Mouse (Mus musculus) midbrain, embryonic 13.5 days (tissue): Measurements from ENCODE around the gene Arhgap20. TPM values are rescaled to one million over a fixed set of nuclear protein-coding genes. Genes with fewer than 3 reads are reported as not detected.
A peak's percentile ranks its signal among the peaks of the same experiment; 100 is the strongest.

Experiments
- ATAC-seq: fragments of 200-750 bp; cut with Nextera tagmentation; 2 replicates; pipeline ENCODE4 v1.8.0; 2017; ENCODE audit warnings: mild to moderate bottlenecking, moderate TSS enrichment, moderate library complexity
- H3K27ac ChIP-seq: fragments of 300-500 bp; sonication (generic); 2 replicates; pipeline ENCODE4 v1.5.1; 2015; ENCODE audit warnings: inconsistent platforms, mild to moderate bottlenecking, moderate library complexity
- H3K27me3 ChIP-seq: fragments of 300-500 bp; sonication (generic); 2 replicates; pipeline ENCODE4 v1.6.1; 2015; ENCODE audit warnings: mild to moderate bottlenecking, inconsistent platforms
- H3K36me3 ChIP-seq: fragments of 300-500 bp; sonication (generic); 2 replicates; pipeline ENCODE4 v1.6.1; 2015; ENCODE audit warnings: mild to moderate bottlenecking, inconsistent platforms
- H3K4me1 ChIP-seq: fragments of 300-500 bp; sonication (generic); replicated peaks from 2 replicates; pipeline ENCODE4 v1.6.1; 2015; ENCODE audit warnings: inconsistent platforms
- H3K4me2 ChIP-seq: fragments of 300-500 bp; sonication (generic); replicated peaks from 2 replicates; pipeline ENCODE4 v1.6.1; 2015; ENCODE audit warnings: moderate library complexity, mild to moderate bottlenecking, inconsistent platforms
- H3K4me3 ChIP-seq: fragments of 300-500 bp; sonication (generic); replicated peaks from 2 replicates; pipeline ENCODE4 v1.5.1; 2015; ENCODE audit warnings: mild to moderate bottlenecking, inconsistent platforms
- H3K9ac ChIP-seq: fragments of 300-500 bp; sonication (generic); replicated peaks from 2 replicates; pipeline ENCODE4 v1.6.1; 2015; ENCODE audit warnings: mild to moderate bottlenecking, inconsistent platforms
- H3K9me3 ChIP-seq: fragments of 300-500 bp; sonication (generic); 2 replicates; pipeline ENCODE4 v1.6.1; 2016; ENCODE audit warnings: mild to moderate bottlenecking, inconsistent platforms
- WGBS: fragments of 180-500 bp; shearing (Covaris S2); methylation state at CpG from one replicate; pipeline ENCODE4 v1.1.7; 2015; 5-methylcytosine and 5-hydroxymethylcytosine counted together
- polyA plus RNA-seq: library from polyadenylated mRNA; unstranded; fragments of >200 nt; fragmentation: Nextera tagmentation; extraction: Ambion mirVana; gene quantifications from 2 replicates; pipeline ENCODE4 v1.2.1, GENCODE M21; 2015

Arhgap20 gene
- polyA plus RNA-seq = 9.1 and 11.6 TPM in 2 replicates

- WGBS = under 1% methylated on average over 39 of the region's 77 CpGs
Observed at GRCm38 (mm10) chr9:51764921-51765416, at the start of gene Arhgap20. Arhgap20 (plus strand) TSS chr9:51765337.

DNA sequence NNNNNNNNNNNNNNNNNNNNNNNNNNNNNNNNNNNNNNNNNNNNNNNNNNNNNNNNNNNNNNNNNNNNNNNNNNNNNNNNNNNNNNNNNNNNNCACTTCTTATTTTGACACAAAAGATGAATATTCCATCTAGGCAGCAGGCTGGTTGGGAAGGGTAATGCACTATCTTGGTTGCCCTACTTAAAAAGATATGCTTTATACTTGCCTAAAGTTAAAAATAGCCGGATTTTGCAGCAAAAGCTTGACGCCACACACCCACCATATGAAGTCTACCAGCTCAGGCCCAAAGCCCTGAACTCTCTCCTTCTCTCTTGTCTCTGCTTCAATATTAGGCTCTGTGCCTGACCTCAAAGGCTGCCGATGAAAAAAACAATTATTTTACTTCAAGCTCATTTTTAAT, 46.3 kb upstream of the Arhgap20 start:
- WGBS = 91% methylated on average over 3 of the region's 3 CpGs
- Histone ChIP-seq H3K27me3 (no peaks in the 10 kb centered on the region), H3K27ac (no peak overlapping the region), H3K4me2 (no peak overlapping the region), H3K4me1 (no peaks in the 10 kb centered on the region), H3K9ac (no peak overlapping the region), H3K9me3 (no peaks in the 10 kb centered on the region), H3K4me3 (no peak overlapping the region), H3K36me3 (no peaks in the 10 kb centered on the region)
- ATAC-seq = no peak

More at GRCm38 (mm10) chr9:51764921-51765416, at the start of gene Arhgap20:
- Histone ChIP-seq H3K4me3 (peak within 1 kb of the TSS; percentile 77), H3K36me3 (no peaks in the 10 kb centered on the region), H3K9me3 (no peaks in the 10 kb centered on the region), H3K4me1 (peaks cover 19% of the 10 kb centered on the region), H3K4me2 (peak within 1 kb of the TSS; percentile 87), H3K9ac (peak within 1 kb of the TSS; percentile 83), H3K27ac (peak within 1 kb of the TSS; percentile 84), H3K27me3 (peaks cover 27% of the 10 kb centered on the region)
- peak; percentile 96 for ATAC-seq

- WGBS = 65% methylated on average over 6 of the region's 6 CpGs
- Histone ChIP-seq H3K4me2 (no peak overlapping the region), H3K27ac (no peak overlapping the region), H3K9me3 (no peaks in the 10 kb centered on the region), H3K27me3 (no peaks in the 10 kb centered on the region), H3K9ac (no peak overlapping the region), H3K4me1 (no peaks in the 10 kb centered on the region), H3K36me3 (no peaks in the 10 kb centered on the region), H3K4me3 (no peak overlapping the region)
- ATAC-seq = no peak
Observed at GRCm38 (mm10) chr9:51727960-51728359, 37.2 kb upstream of the Arhgap20 start.

DNA sequence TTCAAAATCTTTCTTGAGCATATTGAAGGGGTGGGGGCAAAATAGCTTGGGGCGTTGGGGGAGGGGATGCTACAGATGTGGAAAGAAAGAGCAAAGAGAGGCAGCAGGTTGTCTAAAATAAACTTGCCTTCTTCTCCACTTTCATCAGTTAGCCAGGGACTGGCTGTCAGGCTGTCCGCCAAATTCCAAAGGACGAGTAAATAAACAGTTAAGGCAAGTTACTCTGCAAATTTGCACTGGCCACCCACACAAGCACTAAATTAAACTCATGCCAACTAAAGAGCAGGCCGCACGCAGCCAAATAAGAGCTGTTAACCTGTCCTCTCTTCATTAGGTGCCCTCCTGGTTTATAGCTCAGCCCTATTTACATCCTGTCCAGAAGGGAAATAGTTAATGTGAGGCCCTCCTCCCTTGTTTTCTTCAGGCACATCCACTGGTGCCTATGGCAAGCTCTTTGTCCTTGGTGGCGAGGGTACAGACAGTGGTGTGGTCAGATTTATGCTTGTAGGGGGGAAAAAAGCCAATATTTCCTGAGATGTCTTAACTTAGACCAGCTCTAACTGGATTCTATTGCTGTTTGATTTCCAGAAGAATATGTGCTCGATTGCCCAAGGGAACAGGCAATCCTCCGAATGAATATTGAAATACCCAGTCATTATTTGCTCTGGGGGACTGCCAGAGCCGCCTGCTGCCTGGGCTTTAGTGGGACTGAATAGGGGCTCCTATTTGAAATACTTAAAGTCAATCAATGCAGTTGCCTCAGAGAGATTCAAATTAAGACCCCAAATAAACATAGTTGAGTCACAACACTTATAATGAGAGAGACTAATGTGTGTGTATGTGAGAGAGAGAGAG, 29.7 kb upstream of the Arhgap20 start:
- Histone ChIP-seq H3K4me3 (no peak overlapping the region), H3K27ac (peak overlapping the region; percentile 58), H3K9me3 (no peaks in the 10 kb centered on the region), H3K27me3 (no peaks in the 10 kb centered on the region), H3K4me1 (peaks cover 24% of the 10 kb centered on the region), H3K4me2 (peak overlapping the region; percentile 27), H3K36me3 (no peaks in the 10 kb centered on the region), H3K9ac (no peak overlapping the region)
- ATAC-seq = peak; percentile 60
- 53% methylated on average over 9 of the region's 9 CpGs for WGBS

DNA sequence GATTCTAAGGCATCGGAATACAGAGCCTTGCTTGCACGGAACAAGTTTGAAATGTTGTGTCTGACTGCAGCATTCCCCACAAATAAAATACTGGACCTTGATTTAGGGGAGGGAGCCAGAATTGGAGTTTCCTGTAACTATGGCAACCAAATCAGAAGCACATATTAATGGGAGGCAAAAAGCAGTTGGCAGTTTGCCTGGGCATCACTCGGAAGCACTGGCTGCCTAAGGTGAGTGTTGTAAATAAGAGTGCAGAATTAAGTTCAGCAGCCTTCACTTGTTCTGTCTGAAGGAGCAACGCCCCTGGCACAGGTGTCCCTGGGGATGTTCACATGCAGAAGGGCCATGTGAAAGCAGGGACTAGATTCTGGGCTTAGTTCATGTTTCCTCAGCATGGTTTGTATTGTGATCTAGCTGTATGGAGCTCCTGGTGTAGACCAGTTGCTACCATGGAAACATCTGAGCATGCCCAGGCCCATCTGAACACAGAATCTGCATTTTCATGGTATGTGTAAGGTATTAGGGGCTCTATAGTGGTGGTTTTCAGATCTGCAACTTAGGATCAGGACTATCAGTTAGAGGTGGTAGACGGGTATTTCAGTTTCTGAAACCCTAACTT, 28.3 kb upstream of the Arhgap20 start:
- ATAC-seq = peak; percentile 58
- Histone ChIP-seq H3K36me3 (no peaks in the 10 kb centered on the region), H3K27ac (no peak overlapping the region), H3K4me3 (no peak overlapping the region), H3K4me1 (peaks cover 24% of the 10 kb centered on the region), H3K4me2 (no peak overlapping the region), H3K9ac (no peak overlapping the region), H3K27me3 (no peaks in the 10 kb centered on the region), H3K9me3 (no peaks in the 10 kb centered on the region)
- WGBS = 69% methylated on average over 5 of the region's 5 CpGs

GRCm38 (mm10) chr9:51738349-51738748, 26.8 kb upstream of the Arhgap20 start:
- Histone ChIP-seq H3K9me3 (no peaks in the 10 kb centered on the region), H3K4me2 (no peak overlapping the region), H3K4me3 (no peak overlapping the region), H3K9ac (no peak overlapping the region), H3K4me1 (peaks cover 24% of the 10 kb centered on the region), H3K27me3 (no peaks in the 10 kb centered on the region), H3K27ac (no peak overlapping the region), H3K36me3 (no peaks in the 10 kb centered on the region)
- ATAC-seq = no peak
- WGBS = 91% methylated on average over 9 of the region's 9 CpGs

GRCm38 (mm10) chr9:51739826-51740225, 25.3 kb upstream of the Arhgap20 start:
- H3K4me3 ChIP-seq = no peak overlapping the region
- H3K36me3 ChIP-seq = no peaks in the 10 kb centered on the region
- H3K4me2 ChIP-seq = no peak overlapping the region
- 86% methylated on average over 4 of the region's 4 CpGs for WGBS
- no peak overlapping the region for H3K9ac ChIP-seq
- ATAC-seq = no peak
- H3K4me1 ChIP-seq = peaks cover 24% of the 10 kb centered on the region
- no peak overlapping the region for H3K27ac ChIP-seq
- no peaks in the 10 kb centered on the region for H3K9me3 ChIP-seq
- H3K27me3 ChIP-seq = no peaks in the 10 kb centered on the region

- no peak overlapping the region for H3K4me3 ChIP-seq
- WGBS = 89% methylated on average over 4 of the region's 4 CpGs
- H3K4me2 ChIP-seq = no peak overlapping the region
- H3K27me3 ChIP-seq = no peaks in the 10 kb centered on the region
- no peak overlapping the region for H3K9ac ChIP-seq
- no peaks in the 10 kb centered on the region for H3K9me3 ChIP-seq
- no peak overlapping the region for H3K27ac ChIP-seq
- no peaks in the 10 kb centered on the region for H3K36me3 ChIP-seq
- no peak for ATAC-seq
- peaks cover 3% of the 10 kb centered on the region; the same call in 1 of the 2 replicates for H3K4me1 ChIP-seq
Observed at GRCm38 (mm10) chr9:51750144-51750543, 15.0 kb upstream of the Arhgap20 start.

DNA sequence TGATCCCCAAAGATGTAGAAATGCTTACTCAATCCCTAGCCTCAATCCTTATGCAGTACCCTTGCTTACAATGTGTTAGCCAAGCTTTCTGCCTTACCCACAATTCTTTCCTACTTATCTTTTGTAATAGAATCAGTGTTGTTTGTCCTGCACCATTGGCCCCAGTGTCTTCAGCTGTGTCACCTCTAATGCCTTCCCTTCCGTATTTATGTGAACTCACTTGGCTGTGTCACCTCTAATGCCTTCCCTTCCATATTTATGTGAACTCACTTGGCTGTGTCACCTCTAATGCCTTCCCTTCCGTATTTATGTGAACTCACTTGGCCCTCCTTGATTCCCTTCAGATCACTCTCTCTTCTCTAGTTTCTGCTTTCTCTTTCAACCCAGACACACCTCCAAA, 4.1 kb upstream of the Arhgap20 start:
- H3K27ac ChIP-seq = no peak overlapping the region
- H3K9ac ChIP-seq = no peak overlapping the region
- no peak overlapping the region for H3K4me3 ChIP-seq
- no peak for ATAC-seq
- peaks cover 6% of the 10 kb centered on the region for H3K4me1 ChIP-seq
- 73% methylated on average over 2 of the region's 2 CpGs for WGBS
- no peaks in the 10 kb centered on the region for H3K36me3 ChIP-seq
- H3K4me2 ChIP-seq = no peak overlapping the region
- H3K27me3 ChIP-seq = peaks cover 22% of the 10 kb centered on the region
- H3K9me3 ChIP-seq = no peaks in the 10 kb centered on the region

DNA sequence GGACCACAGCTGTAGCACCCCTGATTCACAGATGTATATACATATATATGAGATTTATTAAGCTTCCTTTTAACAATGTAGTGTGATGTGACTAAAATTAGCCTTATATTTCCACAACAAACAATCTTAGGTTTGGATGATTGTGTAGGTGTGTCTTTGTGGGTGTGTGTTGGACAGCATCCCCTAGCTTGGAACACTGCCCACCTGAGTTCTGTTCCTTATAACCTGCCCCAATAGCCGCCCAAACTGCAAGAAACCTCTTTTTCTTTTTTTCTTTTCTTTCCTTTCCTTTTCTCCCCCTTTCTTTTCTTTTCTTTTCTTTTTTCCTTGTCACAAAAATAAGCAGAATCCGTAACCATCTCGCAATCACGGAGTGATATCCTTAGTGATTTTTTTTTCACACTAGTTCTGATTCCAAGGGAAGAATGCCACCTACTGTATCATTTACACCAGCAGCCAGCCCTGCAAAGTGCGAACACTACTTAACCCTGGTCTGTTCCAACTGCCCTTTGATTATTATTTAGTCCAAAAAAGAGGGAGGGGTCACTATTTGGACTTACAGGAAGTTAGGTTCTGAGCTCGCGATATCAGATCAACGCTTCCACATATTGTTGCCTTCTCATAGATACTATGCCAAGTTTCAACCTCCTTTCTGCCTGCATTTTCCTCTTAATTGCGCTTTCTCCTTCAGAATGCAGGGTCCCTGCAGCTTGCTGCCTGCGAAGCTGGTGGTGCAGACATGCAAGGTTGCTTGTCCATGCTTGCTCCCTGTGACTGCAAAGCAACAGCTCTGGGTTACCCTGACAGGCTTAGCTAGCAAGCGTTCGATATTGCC, 879 bp upstream of the Arhgap20 start:
- Histone ChIP-seq H3K4me3 (peak overlapping the region; percentile 77), H3K9me3 (no peaks in the 10 kb centered on the region), H3K27ac (peak overlapping the region; percentile 84), H3K4me2 (peak overlapping the region; percentile 87), H3K36me3 (no peaks in the 10 kb centered on the region), H3K9ac (peak overlapping the region; percentile 83), H3K4me1 (peaks cover 19% of the 10 kb centered on the region), H3K27me3 (peaks cover 27% of the 10 kb centered on the region)
- 7% methylated on average over 12 of the region's 12 CpGs for WGBS
- ATAC-seq = peak; percentile 7; the same call in 1 of the 2 replicates

DNA sequence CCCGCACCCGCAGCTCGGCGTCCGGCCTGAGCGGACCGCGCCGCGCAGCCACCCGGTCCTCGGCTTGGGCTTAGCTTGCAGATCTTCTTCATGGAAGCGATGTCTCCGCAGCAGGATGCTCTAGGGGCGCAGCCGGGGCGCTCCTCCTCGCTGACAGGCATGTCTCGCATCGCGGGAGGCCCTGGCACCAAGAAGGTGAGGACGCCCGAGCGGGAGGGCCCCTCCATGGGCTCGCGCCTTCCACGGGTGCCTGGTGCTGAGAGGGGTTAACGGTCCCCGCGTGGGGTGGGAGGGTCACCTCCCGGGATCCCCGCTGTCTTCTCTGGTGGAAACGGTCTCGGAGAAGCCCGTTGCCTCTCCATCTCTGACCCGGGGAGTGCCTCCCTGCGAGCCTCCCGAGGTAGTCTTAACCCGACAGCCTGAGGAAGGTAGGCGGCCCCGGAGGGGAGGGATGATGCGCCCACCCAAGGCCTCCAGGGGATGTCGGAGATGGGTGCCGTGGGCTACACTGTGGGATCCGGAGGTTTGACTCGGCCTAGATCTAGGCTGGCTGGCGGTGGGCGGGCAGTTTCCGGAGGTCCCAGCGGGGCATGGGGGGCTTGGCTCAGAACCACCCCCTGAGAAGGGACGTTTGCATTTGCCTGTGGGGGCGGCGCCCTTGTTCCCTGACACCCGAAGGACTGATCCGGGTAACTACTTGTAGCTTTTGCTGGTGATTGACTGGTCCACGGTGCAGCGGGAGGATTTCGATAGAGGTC, 459 bp downstream of the Arhgap20 start:
- ATAC-seq = no peak; the same call in none of the 2 replicates
- H3K9ac ChIP-seq = peak overlapping the region; percentile 83
- H3K4me2 ChIP-seq = peak overlapping the region; percentile 87
- H3K4me3 ChIP-seq = peak overlapping the region; percentile 77
- H3K27me3 ChIP-seq = peaks cover 27% of the 10 kb centered on the region
- H3K4me1 ChIP-seq = peaks cover 19% of the 10 kb centered on the region
- H3K27ac ChIP-seq = peak overlapping the region; percentile 84
- H3K36me3 ChIP-seq = no peaks in the 10 kb centered on the region
- no peaks in the 10 kb centered on the region for H3K9me3 ChIP-seq
- WGBS = under 1% methylated on average over 58 of the region's 58 CpGs
